Mouse (Mus musculus): Measurements from ENCODE around the gene Bcl2a1b.
"Not testable (repeated sequence)": the region's sequence is repeated elsewhere in the genome, so short reads cannot be mapped to it uniquely, and the experiment has no call there.

DNA sequence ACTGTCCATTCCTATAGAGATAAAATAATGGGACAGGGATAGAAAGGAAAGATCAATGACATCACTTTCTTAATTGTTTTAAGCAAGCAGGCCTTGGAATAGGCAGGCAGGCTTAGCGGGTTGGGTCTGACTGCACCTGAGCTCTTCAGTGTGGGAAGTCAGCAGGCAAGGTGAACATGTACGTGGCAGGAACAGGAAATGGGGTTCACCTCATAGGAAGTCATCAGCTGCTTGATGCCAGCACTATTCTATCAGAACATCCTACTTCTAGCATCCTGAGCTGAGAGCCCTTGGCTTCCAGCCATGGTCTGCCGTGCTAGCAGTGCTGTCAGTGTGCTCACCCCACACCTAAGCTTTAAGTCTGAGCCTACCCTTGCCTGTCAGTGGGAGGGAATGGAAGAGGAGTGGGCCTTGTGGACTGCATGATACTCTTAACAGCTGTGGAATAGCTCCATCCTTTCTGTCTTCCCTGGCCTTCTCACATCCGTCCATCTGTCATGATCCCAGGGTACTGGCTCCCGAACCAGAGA, 40.0 kb downstream of the Bcl2a1b start:
- TF ChIP-seq CTCF, EP300 (IDR thresholded peaks at IDR 0.05; ENCODE audit: low read depth): not testable (repeated sequence)
